Mouse (Mus musculus) embryo, embryonic 10 days (tissue): ENCODE measurements around the gene Gm42957.
"Not testable (repeated sequence)": the region's sequence is repeated elsewhere in the genome, so short reads cannot be mapped to it uniquely, and the experiment has no call there.

Source experiments
- DNase-seq: peaks from one replicate; pipeline ENCODE4 v3.0.0-alpha.2; 2015; ENCODE audit warnings: low spot score

Gm42957 gene

GRCm38 (mm10) chr3:96675171-96675570, 39.9 kb downstream of the Gm42957 start:
- DNase-seq: no peak

- DNase-seq: no peak
Observed at GRCm38 (mm10) chr3:96675690-96676089, 40.4 kb downstream of the Gm42957 start.

- DNase-seq: no peak
Observed at GRCm38 (mm10) chr3:96678456-96678855, 43.2 kb downstream of the Gm42957 start.

GRCm38 (mm10) chr3:96679159-96679674, 43.9 kb downstream of the Gm42957 start:
- DNase-seq: no peak

GRCm38 (mm10) chr3:96680269-96680956, 45.1 kb downstream of the Gm42957 start:
- DNase-seq: no peak

GRCm38 (mm10) chr3:96683496-96683895, 48.2 kb downstream of the Gm42957 start:
- DNase-seq: no peak

GRCm38 (mm10) chr3:96684151-96684821, 49.0 kb downstream of the Gm42957 start:
- DNase-seq: no peak

GRCm38 (mm10) chr3:96684822-96685156, 49.5 kb downstream of the Gm42957 start:
- peak; percentile 9 for DNase-seq

- DNase-seq: not testable (repeated sequence)
Observed at GRCm38 (mm10) chr3:96686057-96686456, 50.8 kb downstream of the Gm42957 start.

GRCm38 (mm10) chr3:96688854-96689253, 53.6 kb downstream of the Gm42957 start:
- no peak for DNase-seq

GRCm38 (mm10) chr3:96690298-96690697, 55.0 kb downstream of the Gm42957 start:
- peak; percentile 30 for DNase-seq

- peak; percentile 62 for DNase-seq
Observed at GRCm38 (mm10) chr3:96692506-96692905, 57.2 kb downstream of the Gm42957 start.

- DNase-seq: no peak
Observed at GRCm38 (mm10) chr3:96693579-96693978, 58.3 kb downstream of the Gm42957 start.

GRCm38 (mm10) chr3:96696198-96696765, 61.0 kb downstream of the Gm42957 start, which contains the start of gene Pias3:
Gene Pias3 (plus strand): TSS chr3:96696384.
- peak; percentile 85 for DNase-seq

- DNase-seq: peak; percentile 86
Observed at GRCm38 (mm10) chr3:96696766-96697732, 61.8 kb downstream of the Gm42957 start.

GRCm38 (mm10) chr3:96698993-96699690, 63.9 kb downstream of the Gm42957 start:
- DNase-seq: no peak

- peak; percentile 71 for DNase-seq
Observed at GRCm38 (mm10) chr3:96700376-96700775, 65.1 kb downstream of the Gm42957 start.

GRCm38 (mm10) chr3:96701003-96701402, 65.7 kb downstream of the Gm42957 start:
- no peak for DNase-seq
